Mouse (Mus musculus) left cerebral cortex, postnatal 25 days (tissue): ENCODE data around the gene Mecom. TPM values are rescaled to one million over a fixed set of nuclear protein-coding genes. Genes with fewer than 3 reads are reported as not detected.
A peak's percentile ranks its signal among the peaks of the same experiment; 100 is the strongest.

Source experiments
- DNase-seq, 2 experiments: peaks; one replicate each; pipeline ENCODE4 v3.0.0; 2022; ENCODE audit warnings: low spot score in 2 of 2, mixed read lengths in 1 of 2
- intact Hi-C: fragments of 180-260 bp; cut with DNase I; formaldehyde crosslinking; loops from one replicate; pipeline ENCODE4 v1.15.1; 2025
- total RNA-seq, 2 experiments: library from RNA; stranded (reverse); gene quantifications; 2 replicates each; pipeline ENCODE4 v1.2.3; 2021

The Mecom gene
- total RNA-seq, 2 experiments from 2014 or later, result 3.0 to 3.2 TPM

- peak; percentile 61 to 65 for DNase-seq
- intact Hi-C loops, result loop anchor here (10.0 kb wide), 1 partner anchor 500 kb away; no protein-coding TSS in a partner anchor
Measured at GRCm38 (mm10) chr3:30014962-30015660, 532.7 kb downstream of the Mecom start.

- intact Hi-C loops, result loop anchor here (10.0 kb wide), 1 partner anchor 501 kb away; no protein-coding TSS in a partner anchor
- DNase-seq, result no peak
Measured at GRCm38 (mm10) chr3:30014279-30014678, 533.5 kb downstream of the Mecom start.

- intact Hi-C loops, result loop anchor here (10.0 kb wide), 1 partner anchor 501 kb away; no protein-coding TSS in a partner anchor
- no peak for DNase-seq
Measured at GRCm38 (mm10) chr3:30013416-30013815, 534.4 kb downstream of the Mecom start.

- peak in 1 of 2 experiments; percentile 4 for DNase-seq
- intact Hi-C loops, result loop anchor here (10.0 kb wide), 1 partner anchor 502 kb away; no protein-coding TSS in a partner anchor
Measured at GRCm38 (mm10) chr3:30012666-30013365, 535.0 kb downstream of the Mecom start.

GRCm38 (mm10) chr3:30012150-30012549 lies 535.7 kb downstream of the Mecom start:
- intact Hi-C loops, result loop anchor here (10.0 kb wide), 1 partner anchor 503 kb away; no protein-coding TSS in a partner anchor
- no peak for DNase-seq

- DNase-seq, result no peak
- intact Hi-C loops, result loop anchor here (10.0 kb wide), 1 partner anchor 503 kb away; no protein-coding TSS in a partner anchor
Measured at GRCm38 (mm10) chr3:30011712-30012111, 536.1 kb downstream of the Mecom start.

GRCm38 (mm10) chr3:30010889-30011288 lies 536.9 kb downstream of the Mecom start:
- no peak for DNase-seq
- intact Hi-C loops, result loop anchor here (10.0 kb wide), 1 partner anchor 504 kb away; no protein-coding TSS in a partner anchor

GRCm38 (mm10) chr3:30009596-30009995 lies 538.2 kb downstream of the Mecom start:
- no peak for DNase-seq
- intact Hi-C loops, result no loop called here

- intact Hi-C loops, result no loop called here
- DNase-seq, result no peak
Measured at GRCm38 (mm10) chr3:30004888-30005405, 542.9 kb downstream of the Mecom start.

- intact Hi-C loops, result no loop called here
- no peak for DNase-seq
Measured at GRCm38 (mm10) chr3:30000260-30000659, 547.5 kb downstream of the Mecom start.

- no peak for DNase-seq
- intact Hi-C loops, result no loop called here
Measured at GRCm38 (mm10) chr3:29999035-29999434, 548.8 kb downstream of the Mecom start.

GRCm38 (mm10) chr3:29997068-29997467 lies 550.7 kb downstream of the Mecom start:
- no peak for DNase-seq
- intact Hi-C loops, result no loop called here

GRCm38 (mm10) chr3:29993346-29993745 lies 554.5 kb downstream of the Mecom start:
- peak in 1 of 2 experiments; percentile 28 for DNase-seq
- intact Hi-C loops, result loop anchor here (5.0 kb wide), 1 partner anchor 181 kb away; no protein-coding TSS in a partner anchor

- intact Hi-C loops, result loop anchor here (5.0 kb wide), 1 partner anchor 179 kb away; no protein-coding TSS in a partner anchor
- DNase-seq, result no peak
Measured at GRCm38 (mm10) chr3:29991523-29991922, 556.3 kb downstream of the Mecom start.

- intact Hi-C loops, result no loop called here
- no peak for DNase-seq
Measured at GRCm38 (mm10) chr3:29984431-29984830, 563.4 kb downstream of the Mecom start.

GRCm38 (mm10) chr3:29981259-29981910 lies 566.4 kb downstream of the Mecom start:
- no peak for DNase-seq
- intact Hi-C loops, result no loop called here

- intact Hi-C loops, result no loop called here
Measured at GRCm38 (mm10) chr3:29980531-29980930, 567.3 kb downstream of the Mecom start.

GRCm38 (mm10) chr3:29976580-29976979 lies 571.2 kb downstream of the Mecom start:
- intact Hi-C loops, result no loop called here
- no peak for DNase-seq

More at GRCm38 (mm10) chr3:29980531-29980930, 567.3 kb downstream of the Mecom start:
- no peak for DNase-seq

GRCm38 (mm10) chr3:29968433-29968949 lies 579.3 kb downstream of the Mecom start:
- intact Hi-C loops, result no loop called here
- no peak for DNase-seq
